Mouse (Mus musculus): ENCODE data around the gene Ism1.

The Ism1 gene

GRCm38 (mm10) chr2:139714206-139714605, 36.2 kb downstream of the Ism1 start:
- DNase-seq (ENCODE audit: low spot score in 2 of 2) = no peak

GRCm38 (mm10) chr2:139717772-139718171, 39.8 kb downstream of the Ism1 start:
- DNase-seq (ENCODE audit: low spot score in 2 of 2) = no peak

GRCm38 (mm10) chr2:139722700-139723099, 44.7 kb downstream of the Ism1 start:
- peak in 1 of 2 experiments; percentile 1 for DNase-seq (ENCODE audit: low spot score in 2 of 2)

GRCm38 (mm10) chr2:139723304-139723703, 45.3 kb downstream of the Ism1 start:
- DNase-seq (ENCODE audit: low spot score in 2 of 2) = no peak

GRCm38 (mm10) chr2:139724202-139724838, 46.3 kb downstream of the Ism1 start:
- DNase-seq (ENCODE audit: low spot score in 2 of 2) = no peak

- no peak for DNase-seq (ENCODE audit: low spot score in 2 of 2)
Measured at GRCm38 (mm10) chr2:139725328-139725727, 47.4 kb downstream of the Ism1 start.

- DNase-seq (ENCODE audit: low spot score in 2 of 2) = no peak
Measured at GRCm38 (mm10) chr2:139728060-139728459, 50.1 kb downstream of the Ism1 start.

- DNase-seq (ENCODE audit: low spot score in 2 of 2) = no peak
Measured at GRCm38 (mm10) chr2:139729377-139729776, 51.4 kb downstream of the Ism1 start.

GRCm38 (mm10) chr2:139742381-139742780, 64.4 kb downstream of the Ism1 start:
- no peak for DNase-seq (ENCODE audit: low spot score in 2 of 2)

- no peak for DNase-seq (ENCODE audit: low spot score in 2 of 2)
Measured at GRCm38 (mm10) chr2:139757021-139757420, 79.0 kb downstream of the Ism1 start.

- no peak for DNase-seq (ENCODE audit: low spot score in 2 of 2)
Measured at GRCm38 (mm10) chr2:139757456-139757855, 79.5 kb downstream of the Ism1 start.

- no peak for DNase-seq (ENCODE audit: low spot score in 2 of 2)
Measured at GRCm38 (mm10) chr2:139764355-139764754, 86.4 kb downstream of the Ism1 start.

- DNase-seq (ENCODE audit: low spot score in 2 of 2) = no peak
Measured at GRCm38 (mm10) chr2:139774949-139775570, 97.1 kb downstream of the Ism1 start.

- DNase-seq (ENCODE audit: low spot score in 2 of 2) = no peak
Measured at GRCm38 (mm10) chr2:139776644-139777043, 98.7 kb downstream of the Ism1 start.

- no peak for DNase-seq (ENCODE audit: low spot score in 2 of 2)
Measured at GRCm38 (mm10) chr2:139778283-139778682, 100.3 kb downstream of the Ism1 start.

- DNase-seq (ENCODE audit: low spot score in 2 of 2) = no peak
Measured at GRCm38 (mm10) chr2:139783318-139783850, 105.4 kb downstream of the Ism1 start.

- no peak for DNase-seq (ENCODE audit: low spot score in 2 of 2)
Measured at GRCm38 (mm10) chr2:139784465-139784864, 106.5 kb downstream of the Ism1 start.

- DNase-seq (ENCODE audit: low spot score in 2 of 2) = no peak
Measured at GRCm38 (mm10) chr2:139784946-139785345, 107.0 kb downstream of the Ism1 start.

GRCm38 (mm10) chr2:139788658-139789057, 110.7 kb downstream of the Ism1 start:
- no peak for DNase-seq (ENCODE audit: low spot score in 2 of 2)

- no peak for DNase-seq (ENCODE audit: low spot score in 2 of 2)
Measured at GRCm38 (mm10) chr2:139792345-139793120, 114.6 kb downstream of the Ism1 start.

GRCm38 (mm10) chr2:139804041-139804440, 126.1 kb downstream of the Ism1 start:
- DNase-seq (ENCODE audit: low spot score in 2 of 2) = no peak

GRCm38 (mm10) chr2:139807887-139808286, 129.9 kb downstream of the Ism1 start:
- DNase-seq (ENCODE audit: low spot score in 2 of 2) = no peak
